Mouse (Mus musculus) myocyte (in vitro differentiated cells): ENCODE measurements around the gene Dnase2b.

Source experiments
- MAX ChIP-seq: IDR thresholded peaks from one replicate; pipeline ENCODE4 v1.6.1; 2011; ENCODE audit warnings: low read depth, mild to moderate bottlenecking, control low read depth
- MYOG ChIP-seq, 3 experiments: IDR thresholded peaks; one replicate each; pipeline ENCODE4 v1.6.1; 2011; ENCODE audit warnings: control low read depth in 2 of 3, low read depth in 2 of 3, mild to moderate bottlenecking in 2 of 3; ENCODE audit not compliant: insufficient read length in 2 of 3, control insufficient read depth in 1 of 3, insufficient read depth in 1 of 3
- POLR2A ChIP-seq: IDR thresholded peaks from one replicate; pipeline ENCODE4 v1.6.1; 2011; ENCODE audit warnings: low read depth, mild to moderate bottlenecking, control low read depth, moderate library complexity; ENCODE audit not compliant: insufficient read length
- POLR2AphosphoS2 ChIP-seq: IDR thresholded peaks from one replicate; pipeline ENCODE4 v1.6.1; 2011; ENCODE audit warnings: low read depth, control low read depth; ENCODE audit not compliant: insufficient read length
- REST ChIP-seq: IDR thresholded peaks from one replicate; pipeline ENCODE4 v1.6.1; 2011; ENCODE audit warnings: mild to moderate bottlenecking, control low read depth, moderate library complexity; ENCODE audit not compliant: insufficient read depth, insufficient read length
- TCF12 ChIP-seq: IDR thresholded peaks from one replicate; pipeline ENCODE4 v1.6.1; 2011; ENCODE audit warnings: mild to moderate bottlenecking, control low read depth; ENCODE audit not compliant: poor library complexity, insufficient read depth, severe bottlenecking
- USF1 ChIP-seq: IDR thresholded peaks from one replicate; pipeline ENCODE4 v1.6.1; 2011; ENCODE audit warnings: low read depth, mild to moderate bottlenecking, control low read depth, moderate library complexity

DNA sequence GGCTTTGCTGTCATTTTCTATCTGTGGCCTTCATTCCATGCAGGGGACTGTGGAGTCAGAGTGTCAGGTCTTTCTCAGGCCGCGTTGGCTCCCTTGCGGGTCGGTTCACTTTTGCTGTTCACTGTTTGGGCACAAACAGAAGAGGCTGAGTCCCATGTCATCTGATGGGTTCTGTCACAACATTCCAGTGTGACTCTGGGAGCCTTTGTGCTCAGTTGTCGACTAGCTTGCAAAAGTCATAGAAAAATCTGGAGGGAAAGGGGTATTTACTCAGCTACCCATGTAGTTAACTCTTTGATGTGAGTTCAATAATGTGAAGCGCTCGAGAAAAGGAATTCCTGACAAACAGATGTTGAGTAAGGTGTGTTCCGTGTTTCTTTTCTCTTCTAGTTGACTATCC, 19.0 kb downstream of the Dnase2b start:
- TF ChIP-seq MYOG (IDR thresholded peaks at IDR 0.05; ENCODE audit: control insufficient read depth in 1 of 3, insufficient read depth in 1 of 3, insufficient read length in 2 of 3, low read depth in 2 of 3) = no peak
- no peak for TF ChIP-seq POLR2A
- no peak for TF ChIP-seq POLR2AphosphoS2
- no peak for TF ChIP-seq USF1
- TF ChIP-seq TCF12 = no peak
- TF ChIP-seq MAX = no peak
- TF ChIP-seq REST = no peak
